Mouse (Mus musculus) thymus, postnatal 25 days (tissue): ENCODE data around the gene Mta2.

Source experiments
- DNase-seq: peaks from one replicate; pipeline ENCODE4 v3.0.0; 2022

The Mta2 gene

GRCm38 (mm10) chr19:8993625-8993912, 51.9 kb downstream of the Mta2 start:
- DNase-seq = no peak

GRCm38 (mm10) chr19:8994813-8995607, 53.3 kb downstream of the Mta2 start:
- DNase-seq = no peak

GRCm38 (mm10) chr19:8996601-8997000, 54.9 kb downstream of the Mta2 start:
- no peak for DNase-seq

GRCm38 (mm10) chr19:8997546-8997945, 55.9 kb downstream of the Mta2 start:
- peak; percentile 75 for DNase-seq

GRCm38 (mm10) chr19:8998546-8998945, 56.9 kb downstream of the Mta2 start:
- no peak for DNase-seq

- DNase-seq = no peak
Measured at GRCm38 (mm10) chr19:8999223-8999622, 57.5 kb downstream of the Mta2 start.
